Mouse (Mus musculus) T-helper 17 cell (primary cell): ENCODE results near the gene Tssc4.

ENCODE experiments used
- in situ Hi-C, 2 experiments: fragments of 300-600 bp; cut with MboI, MseI; formaldehyde crosslinking; loops; 1 replicate in 1 of 2; 2 replicates in 1 of 2; pipeline ENCODE4 v1.15.1; 2025; ENCODE audit warnings: high pct_unique_total_duplicates in 2 of 2

Tssc4 gene

DNA sequence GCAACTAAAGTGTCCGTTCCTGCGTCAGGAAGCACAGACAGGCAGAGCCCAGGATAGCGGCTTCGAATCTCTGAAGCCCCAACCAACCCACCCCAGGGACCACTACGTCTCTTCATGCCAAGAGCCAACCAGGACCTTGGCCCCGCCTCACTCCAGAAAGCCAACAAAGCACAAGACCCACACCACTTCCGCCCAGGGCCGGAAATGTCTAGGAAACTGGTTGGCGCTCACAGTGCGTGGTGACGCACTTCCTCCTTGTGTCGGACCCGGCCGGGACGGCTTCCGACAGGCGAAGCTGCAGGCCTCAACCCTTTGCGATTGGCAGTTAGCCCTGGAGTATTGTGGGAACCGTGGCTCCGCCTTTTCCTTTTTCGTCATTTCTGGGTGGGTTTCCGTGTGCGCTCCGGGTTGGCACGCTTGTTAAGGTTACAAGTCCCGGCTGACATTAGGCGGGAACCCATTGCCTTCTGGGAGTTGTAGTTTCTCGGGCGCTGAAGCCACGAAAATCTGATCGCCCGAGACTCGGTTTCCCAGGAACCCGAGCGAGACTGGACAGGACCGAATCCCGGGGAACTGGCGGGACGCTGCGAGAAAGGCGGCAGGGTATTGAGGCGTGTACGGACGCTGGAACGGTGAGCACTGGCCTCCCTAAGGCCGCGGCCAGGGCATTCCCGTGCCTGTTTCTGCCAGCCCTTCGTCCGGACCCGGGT lies at the start of gene Tssc4:
Gene Tssc4, plus strand, starts transcription at position 368 of the 710 bp plus-strand sequence.
- in situ Hi-C loops: loop anchor here (5.0 to 25.0 kb wide), 2 partner anchors 62 to 1982 kb away; partner anchors contain the start of genes Tspan32 (in 2 of the 2) and Pkp3 (in 1 of the 2)

DNA sequence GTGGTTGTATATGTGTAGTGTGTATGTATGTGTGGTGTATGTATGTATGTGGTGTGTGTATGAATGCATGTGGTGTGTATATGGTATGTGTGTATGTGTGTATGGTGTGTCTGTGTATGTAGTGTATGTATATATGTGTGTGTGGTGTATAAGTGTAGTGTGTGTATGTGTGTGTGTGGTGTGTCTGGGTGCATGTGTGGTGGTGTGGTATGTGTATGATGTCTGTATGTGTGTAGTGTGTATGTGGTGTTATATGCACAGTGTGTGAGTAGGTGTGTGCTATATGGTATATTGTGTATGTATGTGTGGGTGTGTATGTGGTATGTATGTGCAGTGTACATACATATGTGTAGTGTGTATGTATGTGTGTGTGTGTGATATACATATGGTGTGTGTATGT lies 49.0 kb upstream of the Tssc4 start:
- in situ Hi-C loops: no loop called here

DNA sequence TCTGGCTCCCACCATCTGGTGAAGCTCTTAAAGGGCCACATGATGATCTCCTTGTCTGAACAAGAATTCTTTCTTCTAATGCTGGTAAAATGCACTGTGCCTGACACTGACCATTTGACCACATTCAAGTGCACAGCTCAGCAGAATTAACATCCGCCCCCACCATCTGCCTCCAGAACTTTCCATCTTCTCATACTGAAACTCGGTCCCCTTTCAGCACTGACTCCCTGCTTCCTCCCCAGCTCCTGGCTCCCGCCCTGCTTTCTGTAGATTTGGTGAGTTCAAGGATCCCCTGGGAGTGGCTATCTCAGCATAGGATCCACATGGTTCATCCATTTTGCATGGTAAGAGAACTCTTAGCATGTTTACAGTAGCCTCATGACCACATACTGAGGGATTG lies 48.3 kb upstream of the Tssc4 start:
- in situ Hi-C loops: no loop called here

DNA sequence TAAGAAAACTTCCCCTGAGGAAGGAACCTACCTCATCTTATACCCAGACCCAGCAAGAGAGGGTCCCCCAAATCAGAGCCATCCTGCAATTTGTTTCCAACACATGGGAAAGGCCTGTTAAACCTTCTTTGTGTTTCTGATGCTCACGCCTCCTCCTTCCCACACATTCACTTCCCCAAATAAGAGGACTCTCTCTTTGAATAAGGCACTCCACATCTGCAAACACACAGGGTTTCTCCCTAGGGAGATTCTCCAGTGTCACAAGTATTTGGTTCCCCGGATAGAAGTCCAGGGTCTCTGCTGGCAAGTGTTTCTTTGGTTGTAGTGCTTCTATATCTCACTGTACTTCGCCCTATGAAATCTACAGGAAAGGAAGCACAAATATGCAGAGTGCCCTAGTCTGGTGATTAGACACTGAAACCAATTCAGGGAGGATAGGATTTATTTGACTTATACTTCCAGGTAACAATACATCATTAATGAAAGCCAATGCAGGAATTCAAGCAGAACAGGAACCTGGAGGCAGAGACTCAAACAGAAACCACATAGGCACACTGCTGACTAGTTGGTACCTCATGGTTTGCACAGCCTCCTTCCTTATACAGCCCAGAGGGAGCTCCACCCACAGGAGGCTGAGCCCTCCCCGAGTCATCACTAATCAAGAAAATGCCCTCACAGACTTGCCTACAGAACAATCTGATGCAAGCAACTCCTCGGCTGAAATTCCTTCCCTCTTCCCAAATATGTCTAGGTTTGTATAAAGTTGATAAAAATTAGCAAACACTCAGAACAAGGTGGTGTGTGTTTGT lies 47.5 kb upstream of the Tssc4 start:
- in situ Hi-C loops: no loop called here

DNA sequence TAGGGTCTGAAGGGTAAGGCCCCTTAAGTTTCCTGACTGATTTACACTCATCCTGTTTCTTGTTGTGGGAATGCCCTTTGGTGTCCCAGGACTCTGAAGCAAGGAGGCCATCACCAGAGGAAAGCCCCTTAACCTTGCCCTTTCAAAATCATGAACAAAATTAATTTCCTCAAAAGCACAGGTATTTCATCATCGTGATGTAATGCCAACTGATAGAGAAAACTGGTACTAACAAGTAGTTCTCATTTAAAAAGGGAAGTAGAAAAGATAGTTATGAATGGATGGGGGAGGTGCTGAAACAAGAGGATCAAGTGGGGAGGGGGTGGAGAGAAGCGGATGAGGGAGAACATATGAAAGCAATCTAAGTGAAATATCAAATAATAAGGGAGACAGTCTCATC lies 45.5 kb upstream of the Tssc4 start:
- in situ Hi-C loops: no loop called here

DNA sequence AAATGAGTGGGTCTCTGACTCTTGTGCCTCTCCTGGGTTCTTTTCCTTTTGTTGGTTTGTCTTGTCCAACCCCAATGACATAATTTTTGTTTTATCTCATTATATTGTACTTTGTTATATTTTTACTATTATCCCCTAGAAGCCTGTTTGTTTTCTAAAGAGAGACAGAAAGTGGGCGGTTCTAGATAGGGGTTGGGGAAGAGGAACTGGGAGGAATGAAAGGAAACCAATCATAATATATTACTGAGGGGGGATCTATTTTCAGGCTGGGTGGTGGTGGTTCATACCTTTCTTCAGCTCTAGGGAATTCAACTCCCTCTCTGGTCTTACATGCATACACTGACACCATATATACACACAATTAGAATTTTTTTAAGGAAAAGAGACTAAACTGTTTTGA lies 44.8 kb upstream of the Tssc4 start:
- in situ Hi-C loops: no loop called here

DNA sequence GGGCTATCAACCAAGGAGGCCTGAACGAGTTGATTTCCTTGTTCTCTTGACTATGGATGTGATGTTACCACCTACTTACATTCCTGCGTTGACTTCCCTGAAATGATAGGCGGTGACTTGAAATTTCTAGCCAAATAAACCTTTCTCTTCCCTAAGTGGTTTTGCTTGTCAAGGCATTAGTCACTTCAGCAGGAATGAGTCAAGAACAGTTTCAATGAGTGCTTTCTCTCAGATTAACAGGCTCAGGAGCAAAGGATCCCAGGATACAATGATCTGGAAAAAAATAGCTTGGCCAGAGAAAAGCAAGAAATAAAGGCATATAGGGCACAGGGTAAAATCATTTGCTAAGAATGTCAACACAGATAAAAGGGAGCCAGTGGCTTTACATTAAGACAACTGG lies 43.6 kb upstream of the Tssc4 start:
- in situ Hi-C loops: no loop called here

DNA sequence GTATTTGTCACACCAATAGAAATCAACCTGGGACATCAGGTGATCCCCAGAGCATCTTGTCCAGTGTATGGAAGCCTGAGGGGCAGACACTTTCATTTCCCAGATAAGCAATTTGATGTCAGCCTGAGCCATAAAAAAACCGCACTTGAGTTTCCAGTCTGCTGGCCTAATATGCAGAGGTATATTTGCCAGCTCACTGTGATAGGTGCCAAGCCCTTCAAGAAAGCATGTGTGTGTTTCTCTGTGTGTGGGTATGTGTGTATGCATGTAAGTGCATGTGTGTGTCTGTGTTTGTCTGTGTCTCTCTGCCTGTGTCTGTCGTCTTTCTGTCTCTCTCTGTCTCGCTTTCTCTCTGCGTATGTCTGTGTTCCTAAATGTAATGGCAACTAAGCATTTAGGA lies 41.9 kb upstream of the Tssc4 start:
- in situ Hi-C loops: no loop called here

DNA sequence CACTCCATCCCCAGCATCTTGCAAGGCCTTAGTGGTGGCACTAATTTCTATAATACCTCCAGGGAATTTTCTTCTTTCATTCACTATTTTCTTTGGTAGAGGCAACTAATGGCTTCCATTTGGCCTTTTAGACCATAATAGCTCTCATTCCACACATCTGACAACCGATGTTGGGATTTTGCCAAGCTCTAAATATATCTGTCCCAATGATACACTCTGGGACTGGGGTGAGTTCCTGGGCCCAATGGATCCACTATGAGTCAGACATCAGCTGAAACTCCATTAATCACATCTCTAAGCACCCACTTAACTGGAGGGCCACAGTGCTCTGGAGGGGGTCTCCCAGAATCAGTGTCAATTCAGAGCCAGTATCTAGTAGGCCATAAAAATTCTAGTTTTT lies 37.2 kb upstream of the Tssc4 start:
- in situ Hi-C loops: no loop called here

DNA sequence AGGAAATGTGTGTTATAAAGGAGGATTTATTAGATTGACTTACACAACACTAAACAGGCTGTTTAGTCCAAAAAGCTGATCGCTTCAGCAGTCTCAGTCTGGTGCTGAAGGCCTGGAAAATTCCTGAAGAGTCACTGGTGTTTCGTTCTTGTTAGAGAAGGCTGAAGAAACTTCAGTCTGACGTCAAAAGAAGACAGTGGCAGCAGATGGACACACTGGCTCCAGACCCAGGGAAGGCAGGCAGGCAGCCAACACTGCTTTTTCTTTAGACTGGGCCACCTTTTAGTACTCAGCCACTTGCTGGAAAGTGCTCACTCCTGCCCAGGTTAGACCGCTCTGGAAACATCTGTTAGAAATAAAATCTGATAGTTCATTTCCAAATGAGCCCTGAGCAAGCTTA lies 35.5 kb upstream of the Tssc4 start:
- in situ Hi-C loops: no loop called here

DNA sequence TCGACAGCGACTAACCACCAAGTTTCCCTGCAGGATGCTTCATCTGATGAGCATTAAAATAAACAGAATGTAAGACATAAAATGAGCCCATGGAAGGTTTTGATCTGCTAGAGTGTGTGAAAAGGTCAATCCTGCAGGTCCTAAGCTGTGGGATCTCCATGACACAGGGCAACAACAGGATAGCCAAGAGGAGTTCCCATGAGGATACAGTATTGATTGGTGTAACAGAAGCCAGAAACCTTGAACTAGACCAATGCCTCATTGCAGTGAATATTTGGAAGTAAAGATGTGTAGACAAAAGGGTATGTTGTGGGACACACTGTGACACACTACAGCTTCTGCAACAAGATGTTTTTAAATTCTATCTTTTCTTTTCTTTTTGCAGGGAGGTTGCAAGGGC lies 34.9 kb upstream of the Tssc4 start:
- in situ Hi-C loops: no loop called here

DNA sequence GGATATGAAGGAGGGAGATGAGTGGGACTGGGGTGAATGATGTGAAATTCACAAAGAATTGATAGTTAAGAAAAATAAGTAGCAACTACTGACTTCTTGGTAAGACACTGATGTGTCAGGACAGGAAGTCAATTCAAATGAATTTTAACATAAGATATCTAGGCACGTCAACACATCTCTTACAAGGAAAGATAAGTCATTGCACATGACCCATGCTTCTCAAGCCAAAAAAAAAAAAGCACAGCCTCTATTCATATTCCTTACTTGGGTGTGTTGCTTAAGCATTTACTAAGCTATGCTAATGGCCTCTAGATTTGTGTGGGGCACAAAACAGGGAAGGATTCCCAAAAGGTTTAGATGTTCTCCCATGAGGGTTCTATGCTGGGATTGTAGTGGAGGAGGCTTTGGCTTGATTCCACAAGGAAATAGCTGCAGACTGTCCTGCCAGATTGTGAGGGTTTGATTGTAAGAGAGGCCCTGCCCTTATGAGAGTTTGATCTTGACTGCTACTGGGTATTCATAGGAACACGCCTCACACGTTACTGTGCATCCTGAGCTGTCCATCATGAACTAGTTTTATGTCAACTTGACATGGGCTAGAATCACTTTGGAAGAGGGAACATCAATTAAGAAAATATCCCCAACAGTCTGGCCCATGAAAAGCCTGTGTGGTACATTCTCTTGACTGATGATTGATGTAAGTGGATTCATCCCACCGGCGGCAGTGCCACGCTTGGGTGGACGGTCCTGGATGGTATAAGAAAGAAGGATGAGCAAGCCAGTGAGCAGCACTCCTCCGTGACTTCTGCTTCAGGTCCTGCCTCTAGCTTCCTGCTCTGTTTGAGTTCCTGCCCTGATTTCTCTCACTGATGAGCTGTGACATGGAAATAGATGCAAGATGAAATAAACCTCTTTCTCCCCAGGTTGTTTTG lies 34.3 kb upstream of the Tssc4 start:
- in situ Hi-C loops: no loop called here

DNA sequence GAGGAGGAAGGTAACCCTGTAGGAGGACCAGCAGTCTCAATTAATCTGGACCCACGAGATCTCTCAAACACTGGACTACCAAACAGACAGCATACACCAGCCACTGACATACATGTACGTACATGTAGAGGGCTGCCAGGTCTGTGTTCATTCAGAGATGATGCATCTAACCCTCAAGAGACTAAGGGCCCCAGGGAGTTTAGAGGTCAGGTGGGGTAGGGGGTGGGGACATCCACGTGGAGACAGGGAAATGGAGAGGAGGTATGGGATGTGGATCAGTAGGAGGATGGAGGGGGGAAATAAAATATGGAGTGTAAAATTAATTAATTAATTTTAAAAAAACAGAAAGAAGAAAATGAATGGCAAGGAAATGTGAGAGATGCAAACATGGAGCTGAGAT lies 32.3 kb upstream of the Tssc4 start:
- in situ Hi-C loops: no loop called here

DNA sequence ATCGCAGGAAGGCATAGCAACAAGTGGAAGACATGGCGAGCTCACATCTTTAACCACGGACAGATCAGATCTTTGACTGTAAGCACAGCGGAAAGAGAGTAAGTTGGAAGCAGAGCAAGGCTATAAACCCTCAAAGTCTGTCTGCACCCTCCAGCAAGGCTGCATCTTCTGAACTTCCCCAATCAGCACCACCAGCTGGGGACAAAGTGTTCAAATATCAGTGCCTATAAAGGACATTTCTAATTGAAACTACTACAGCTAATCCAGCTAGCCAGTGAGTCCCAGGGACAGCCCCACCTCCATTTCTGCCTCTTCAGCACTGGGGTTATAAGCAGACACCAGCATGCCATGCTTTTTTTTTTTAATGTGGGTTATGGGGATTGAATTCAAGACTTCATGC lies 31.7 kb upstream of the Tssc4 start:
- in situ Hi-C loops: no loop called here

DNA sequence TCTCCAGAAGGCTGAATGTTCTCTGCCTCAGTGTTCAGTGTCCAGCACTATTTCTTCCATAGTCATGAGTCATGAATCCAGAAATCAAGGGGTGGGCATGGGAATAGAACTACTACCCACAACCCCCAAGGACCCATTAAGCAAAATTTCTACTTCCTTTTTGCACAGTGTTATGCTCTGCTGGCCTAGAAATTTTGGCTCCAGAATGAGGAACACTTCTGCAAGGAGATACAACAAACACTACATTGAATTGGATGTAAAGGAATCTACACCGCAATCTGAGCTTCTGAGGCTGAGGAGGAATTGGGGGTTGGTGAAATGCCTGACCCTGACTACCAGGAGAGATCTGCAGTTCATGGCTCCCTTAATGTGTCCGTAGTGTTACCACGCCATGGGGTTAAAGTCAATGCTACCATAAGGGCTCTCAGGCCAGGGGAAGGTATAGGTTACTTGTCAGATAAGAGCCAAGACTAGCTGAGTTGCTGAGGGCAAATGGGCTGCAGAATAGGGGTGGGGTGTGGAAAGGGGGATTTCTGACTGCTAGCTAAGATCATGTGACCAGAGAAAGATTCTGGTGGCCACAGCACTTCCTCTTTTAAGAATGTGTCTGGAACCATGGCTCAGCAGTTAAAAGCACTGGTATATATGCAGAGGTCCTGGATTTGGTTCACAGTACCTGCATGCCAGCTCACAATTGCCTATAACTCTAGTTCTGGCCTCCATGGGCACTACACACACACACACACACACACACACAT lies 30.7 kb upstream of the Tssc4 start:
- in situ Hi-C loops: no loop called here

DNA sequence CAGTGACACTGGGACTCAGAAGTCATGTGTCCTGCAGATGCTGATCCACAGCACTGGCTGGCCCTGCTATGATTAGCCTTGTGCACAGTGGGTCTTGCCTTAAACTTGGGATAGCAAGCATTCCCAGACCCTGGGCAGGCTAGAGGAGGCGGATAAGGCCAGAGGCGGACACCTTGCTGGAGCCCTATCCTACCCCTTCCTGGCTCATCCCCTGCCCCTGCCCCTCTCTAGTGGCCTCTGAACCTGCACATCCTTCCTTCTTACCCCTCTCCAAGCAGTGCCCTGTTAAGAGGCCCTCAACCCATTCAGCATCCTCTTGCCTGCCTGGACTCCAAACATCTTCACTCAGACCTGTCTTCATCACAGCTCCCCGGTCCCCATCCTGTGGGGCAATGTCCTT lies 28.5 kb upstream of the Tssc4 start:
- in situ Hi-C loops: no loop called here

DNA sequence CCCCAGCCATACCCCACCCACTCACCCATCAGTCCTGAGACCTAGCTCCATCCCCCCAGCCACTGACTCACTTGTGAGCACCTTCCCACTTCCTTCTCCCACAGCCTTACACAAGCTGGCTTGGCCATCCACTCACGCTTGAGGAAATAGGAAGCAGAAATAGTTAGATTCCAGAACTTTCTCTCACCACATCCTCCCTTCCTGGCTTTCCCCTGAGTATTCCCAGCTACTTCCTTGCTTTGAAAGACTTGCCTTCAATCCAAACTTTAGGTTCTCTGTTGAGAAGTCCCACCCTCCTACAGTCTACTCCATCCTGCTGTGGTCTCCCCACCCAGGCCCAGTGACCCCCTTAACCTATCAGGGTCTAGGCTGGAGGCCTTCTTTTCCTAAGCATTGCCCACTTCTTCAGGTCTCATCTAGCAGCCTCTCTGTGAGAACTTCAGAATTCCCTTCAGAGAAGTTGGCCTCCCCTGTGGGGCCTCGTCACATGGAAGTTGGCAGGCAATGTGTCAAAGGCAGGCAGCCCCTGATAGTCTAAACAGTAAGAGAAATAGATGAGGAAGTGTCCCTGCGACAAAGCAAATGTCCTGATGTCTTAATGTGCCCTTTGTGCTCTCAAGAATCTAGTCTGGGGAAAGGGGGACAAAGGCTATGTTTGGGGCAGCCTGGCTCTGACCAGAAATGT lies 27.8 kb upstream of the Tssc4 start:
- in situ Hi-C loops: no loop called here

DNA sequence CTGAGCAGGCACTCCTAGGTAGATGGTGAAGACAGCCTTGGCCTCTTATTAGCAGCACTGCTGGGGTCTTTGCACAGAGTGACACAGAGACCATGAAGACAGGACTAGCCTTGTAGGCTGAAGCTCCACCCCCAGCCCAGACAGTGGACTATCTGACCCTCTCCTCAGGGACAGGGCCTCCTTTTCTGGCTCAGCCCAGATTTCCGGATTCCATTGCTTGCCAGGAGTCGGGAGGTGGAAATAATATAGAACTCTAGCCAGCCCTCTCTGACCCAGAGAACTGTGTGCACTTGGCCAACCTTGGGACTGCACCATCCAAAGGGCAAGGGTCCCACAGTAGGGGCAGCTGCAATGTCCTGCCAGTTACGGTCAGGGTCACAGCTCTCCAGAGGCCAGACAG lies 27.0 kb upstream of the Tssc4 start:
- in situ Hi-C loops: no loop called here

DNA sequence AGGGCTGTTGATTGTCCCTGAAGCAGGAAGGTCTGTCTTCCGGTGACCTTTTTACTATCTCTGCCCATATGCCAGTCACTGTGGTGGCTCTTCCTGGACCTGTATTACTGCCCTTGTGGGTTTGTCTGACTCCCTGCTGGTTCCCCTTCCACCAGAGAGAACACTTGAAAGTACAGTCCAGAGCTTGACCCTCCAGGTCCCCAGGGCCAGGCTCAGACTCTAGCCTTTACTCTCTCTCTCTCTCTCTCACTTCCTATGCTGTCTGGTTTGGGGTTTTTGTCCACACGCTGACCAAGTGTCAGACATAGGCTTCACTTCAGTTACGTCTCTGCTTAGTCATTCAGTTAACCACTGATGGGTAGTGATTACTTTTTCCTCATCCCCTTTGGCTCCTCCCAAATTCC lies 26.1 kb upstream of the Tssc4 start:
- in situ Hi-C loops: no loop called here

DNA sequence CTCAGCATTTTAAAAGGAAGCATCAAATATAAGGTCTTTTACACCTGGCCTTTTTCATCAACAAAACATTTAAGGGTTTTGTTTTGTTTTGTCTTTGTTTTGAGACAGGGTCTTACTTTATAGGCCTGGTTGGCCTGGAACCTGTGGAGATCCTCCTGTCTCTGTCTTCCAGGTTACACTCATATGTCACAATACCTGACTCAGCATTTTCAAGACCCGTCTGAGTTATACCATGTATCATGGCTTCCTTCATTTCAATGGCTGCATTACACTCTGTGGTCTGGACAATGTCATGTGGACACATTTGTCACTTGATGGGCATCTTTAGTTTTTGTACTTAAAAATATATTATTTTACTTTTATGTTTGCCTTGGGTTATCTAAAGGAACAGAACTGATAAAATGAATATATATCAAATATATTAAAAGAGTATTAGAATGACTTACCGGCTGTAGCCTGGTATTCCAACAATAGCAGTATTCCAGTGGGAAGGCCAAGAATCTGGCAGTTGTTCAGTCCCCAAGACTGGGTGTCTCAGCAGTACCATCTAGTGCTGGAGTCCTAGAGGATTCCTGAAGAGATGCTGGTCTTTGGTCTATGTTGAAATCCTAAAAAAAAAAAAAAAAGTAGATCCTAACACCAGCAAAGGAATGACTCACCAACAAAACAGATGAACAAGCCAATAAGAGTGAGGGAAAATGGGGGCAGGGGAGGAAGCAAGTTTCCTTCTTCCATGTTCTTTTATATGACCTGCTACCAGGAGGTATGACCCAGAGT lies 24.8 kb upstream of the Tssc4 start:
- in situ Hi-C loops: no loop called here
